Mouse (Mus musculus): ENCODE measurements around the gene Kdelr2. TPM values are rescaled to one million over a fixed set of nuclear protein-coding genes. Genes with fewer than 3 reads are reported as not detected.

Kdelr2 gene
- polyA plus RNA-seq, 1 experiment from 2014 or later: 281 TPM

- Histone ChIP-seq H3K9ac (ENCODE audit: low read length) (no peak overlapping the region), H3K9me3 (ENCODE audit: control insufficient read depth, low read length) (no peaks in the 10 kb centered on the region), H3K27ac (replicated peaks; ENCODE audit: low read depth, low read length) (no peak overlapping the region), H3K36me3 (ENCODE audit: control insufficient read depth, insufficient read depth, low read length) (no peaks in the 10 kb centered on the region), H3K27me3 (ENCODE audit: control insufficient read depth, insufficient read depth, low read length) (no peaks in the 10 kb centered on the region), H3K4me1 (ENCODE audit: control insufficient read depth, insufficient read depth, low read length) (no peaks in the 10 kb centered on the region), H3K4me2 (ENCODE audit: low read depth, severe bottlenecking) (no peak overlapping the region), H3K4me3 (ENCODE audit: low read depth, low read length) (no peak overlapping the region)
- DNase-seq (ENCODE audit: low spot score) (peak; percentile 13), ATAC-seq (ENCODE audit: insufficient number of reproducible peaks, low FRiP score, low TSS enrichment, low read depth) (no peak)
- WGBS: 89% methylated on average over 12 of the region's 12 CpGs
Measured at GRCm38 (mm10) chr5:143441753-143442152, 38.1 kb downstream of the Kdelr2 start.

GRCm38 (mm10) chr5:143463671-143464070 is 60.0 kb downstream of the Kdelr2 start:
- H3K4me1 ChIP-seq (ENCODE audit: control insufficient read depth, insufficient read depth, low read length): peaks cover 2% of the 10 kb centered on the region; the same call in 1 of the 2 replicates
- H3K9ac ChIP-seq (ENCODE audit: low read length): peak overlapping the region; percentile 67
- peak overlapping the region; percentile 70 for H3K4me3 ChIP-seq (ENCODE audit: low read depth, low read length)
- no peaks in the 10 kb centered on the region for H3K27me3 ChIP-seq (ENCODE audit: control insufficient read depth, insufficient read depth, low read length)
- ATAC-seq (ENCODE audit: insufficient number of reproducible peaks, low FRiP score, low TSS enrichment, low read depth) (no peak), DNase-seq (ENCODE audit: low spot score) (no peak)
- peak overlapping the region; percentile 91 for H3K4me2 ChIP-seq (ENCODE audit: low read depth, severe bottlenecking)
- no peaks in the 10 kb centered on the region for H3K9me3 ChIP-seq (ENCODE audit: control insufficient read depth, low read length)
- no peaks in the 10 kb centered on the region for H3K36me3 ChIP-seq (ENCODE audit: control insufficient read depth, insufficient read depth, low read length)
- WGBS: 73% methylated on average over 11 of the region's 11 CpGs
- H3K27ac ChIP-seq (replicated peaks; ENCODE audit: low read depth, low read length): no peak overlapping the region

- peak within 1 kb of the TSS; percentile 70 for H3K4me3 ChIP-seq (ENCODE audit: low read depth, low read length)
- peak within 1 kb of the TSS; percentile 91 for H3K4me2 ChIP-seq (ENCODE audit: low read depth, severe bottlenecking)
- no peaks in the 10 kb centered on the region for H3K27me3 ChIP-seq (ENCODE audit: control insufficient read depth, insufficient read depth, low read length)
- ATAC-seq (ENCODE audit: insufficient number of reproducible peaks, low FRiP score, low TSS enrichment, low read depth) (peak; percentile 90), DNase-seq (ENCODE audit: low spot score) (peak; percentile 87)
- no peaks in the 10 kb centered on the region for H3K9me3 ChIP-seq (ENCODE audit: control insufficient read depth, low read length)
- WGBS: under 1% methylated on average over 43 of the region's 43 CpGs
- no peak within 1 kb of the TSS for H3K27ac ChIP-seq (replicated peaks; ENCODE audit: low read depth, low read length)
- H3K4me1 ChIP-seq (ENCODE audit: control insufficient read depth, insufficient read depth, low read length): peaks cover 2% of the 10 kb centered on the region; the same call in 1 of the 2 replicates
- peak within 1 kb of the TSS; percentile 67 for H3K9ac ChIP-seq (ENCODE audit: low read length)
- no peaks in the 10 kb centered on the region for H3K36me3 ChIP-seq (ENCODE audit: control insufficient read depth, insufficient read depth, low read length)
Measured at GRCm38 (mm10) chr5:143464100-143464756, 60.6 kb downstream of the Kdelr2 start, which contains the start of gene Daglb. TSS of gene Daglb (plus strand) at chr5:143464584.

DNA sequence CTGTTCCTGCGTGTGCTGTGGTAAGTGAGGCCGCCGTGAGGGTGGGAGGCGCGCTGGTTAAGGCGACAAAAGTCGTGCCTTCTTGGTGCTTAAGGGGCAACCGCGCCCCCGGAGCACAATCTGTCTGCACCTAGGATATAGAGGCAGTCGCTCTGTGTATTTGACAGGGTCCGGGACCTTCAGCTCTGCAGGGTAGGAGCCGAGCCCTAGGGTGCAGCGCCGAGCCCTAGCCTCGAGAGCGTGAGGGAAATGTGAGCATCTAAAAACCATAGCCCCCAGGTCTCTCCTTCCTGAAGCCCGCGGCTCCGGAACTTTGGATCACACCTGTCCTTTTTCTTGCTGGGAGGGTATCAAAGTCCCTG is 61.1 kb downstream of the Kdelr2 start:
- DNase-seq (ENCODE audit: low spot score) (no peak), ATAC-seq (ENCODE audit: insufficient number of reproducible peaks, low FRiP score, low TSS enrichment, low read depth) (peak; percentile 63; the same call in 1 of the 2 replicates)
- H3K4me2 ChIP-seq (ENCODE audit: low read depth, severe bottlenecking): peak overlapping the region; percentile 91
- H3K4me1 ChIP-seq (ENCODE audit: control insufficient read depth, insufficient read depth, low read length): peaks cover 2% of the 10 kb centered on the region; the same call in 1 of the 2 replicates
- H3K4me3 ChIP-seq (ENCODE audit: low read depth, low read length): peak overlapping the region; percentile 70
- H3K9ac ChIP-seq (ENCODE audit: low read length): peak overlapping the region; percentile 67
- no peaks in the 10 kb centered on the region for H3K9me3 ChIP-seq (ENCODE audit: control insufficient read depth, low read length)
- no peak overlapping the region for H3K27ac ChIP-seq (replicated peaks; ENCODE audit: low read depth, low read length)
- no peaks in the 10 kb centered on the region for H3K27me3 ChIP-seq (ENCODE audit: control insufficient read depth, insufficient read depth, low read length)
- no peaks in the 10 kb centered on the region for H3K36me3 ChIP-seq (ENCODE audit: control insufficient read depth, insufficient read depth, low read length)
- WGBS: under 1% methylated on average over 20 of the region's 20 CpGs

- Histone ChIP-seq H3K4me1 (ENCODE audit: control insufficient read depth, insufficient read depth, low read length) (peaks cover 2% of the 10 kb centered on the region; the same call in 1 of the 2 replicates), H3K4me3 (ENCODE audit: low read depth, low read length) (peak overlapping the region; percentile 70), H3K4me2 (ENCODE audit: low read depth, severe bottlenecking) (peak overlapping the region; percentile 91), H3K36me3 (ENCODE audit: control insufficient read depth, insufficient read depth, low read length) (no peaks in the 10 kb centered on the region), H3K27me3 (ENCODE audit: control insufficient read depth, insufficient read depth, low read length) (no peaks in the 10 kb centered on the region), H3K9me3 (ENCODE audit: control insufficient read depth, low read length) (no peaks in the 10 kb centered on the region), H3K27ac (replicated peaks; ENCODE audit: low read depth, low read length) (no peak overlapping the region), H3K9ac (ENCODE audit: low read length) (peak overlapping the region; percentile 67)
- WGBS: 38% methylated on average over 23 of the region's 23 CpGs
- ATAC-seq (ENCODE audit: insufficient number of reproducible peaks, low FRiP score, low TSS enrichment, low read depth) (no peak), DNase-seq (ENCODE audit: low spot score) (no peak)
Measured at GRCm38 (mm10) chr5:143465156-143466085, 61.8 kb downstream of the Kdelr2 start.

- no peak overlapping the region for H3K27ac ChIP-seq (replicated peaks; ENCODE audit: low read depth, low read length)
- H3K27me3 ChIP-seq (ENCODE audit: control insufficient read depth, insufficient read depth, low read length): no peaks in the 10 kb centered on the region
- H3K9ac ChIP-seq (ENCODE audit: low read length): no peak overlapping the region
- ATAC-seq (ENCODE audit: insufficient number of reproducible peaks, low FRiP score, low TSS enrichment, low read depth) (no peak), DNase-seq (ENCODE audit: low spot score) (no peak)
- H3K4me2 ChIP-seq (ENCODE audit: low read depth, severe bottlenecking): no peak overlapping the region
- H3K4me3 ChIP-seq (ENCODE audit: low read depth, low read length): no peak overlapping the region
- peaks cover 2% of the 10 kb centered on the region; the same call in 1 of the 2 replicates for H3K4me1 ChIP-seq (ENCODE audit: control insufficient read depth, insufficient read depth, low read length)
- no peaks in the 10 kb centered on the region for H3K9me3 ChIP-seq (ENCODE audit: control insufficient read depth, low read length)
- no peaks in the 10 kb centered on the region for H3K36me3 ChIP-seq (ENCODE audit: control insufficient read depth, insufficient read depth, low read length)
- 91% methylated on average over 23 of the region's 23 CpGs for WGBS
Measured at GRCm38 (mm10) chr5:143466891-143467669, 63.4 kb downstream of the Kdelr2 start.

DNA sequence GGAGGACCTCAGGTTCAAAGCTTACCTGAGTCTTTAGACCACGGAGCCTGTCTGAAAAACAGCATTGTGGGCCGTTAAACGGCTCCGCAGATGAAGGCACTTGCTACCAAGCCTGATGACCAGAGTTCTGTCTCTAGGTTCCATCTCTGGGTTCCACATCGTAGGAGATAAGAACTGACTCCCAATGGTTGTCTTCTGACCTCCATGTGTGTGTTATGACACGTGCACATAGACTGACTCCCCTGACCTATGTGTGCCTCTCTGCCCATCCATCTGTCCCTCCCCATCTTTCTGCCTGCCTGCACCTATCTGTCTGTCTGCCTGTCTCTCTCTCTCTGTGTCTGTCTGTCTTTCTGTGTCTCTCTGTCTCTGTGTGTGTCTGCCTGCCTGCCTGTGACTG is 64.3 kb downstream of the Kdelr2 start:
- Histone ChIP-seq H3K9me3 (ENCODE audit: control insufficient read depth, low read length) (no peaks in the 10 kb centered on the region), H3K27ac (replicated peaks; ENCODE audit: low read depth, low read length) (no peak overlapping the region), H3K36me3 (ENCODE audit: control insufficient read depth, insufficient read depth, low read length) (peaks cover 1% of the 10 kb centered on the region; the same call in 1 of the 2 replicates), H3K9ac (ENCODE audit: low read length) (no peak overlapping the region), H3K4me3 (ENCODE audit: low read depth, low read length) (no peak overlapping the region), H3K4me1 (ENCODE audit: control insufficient read depth, insufficient read depth, low read length) (peaks cover 2% of the 10 kb centered on the region; the same call in 1 of the 2 replicates), H3K4me2 (ENCODE audit: low read depth, severe bottlenecking) (no peak overlapping the region), H3K27me3 (ENCODE audit: control insufficient read depth, insufficient read depth, low read length) (no peaks in the 10 kb centered on the region)
- DNase-seq (ENCODE audit: low spot score) (no peak), ATAC-seq (ENCODE audit: insufficient number of reproducible peaks, low FRiP score, low TSS enrichment, low read depth) (no peak)
- WGBS: 88% methylated on average over 6 of the region's 6 CpGs

GRCm38 (mm10) chr5:143469628-143470027 is 66.0 kb downstream of the Kdelr2 start:
- H3K27me3 ChIP-seq (ENCODE audit: control insufficient read depth, insufficient read depth, low read length): no peaks in the 10 kb centered on the region
- H3K27ac ChIP-seq (replicated peaks; ENCODE audit: low read depth, low read length): no peak overlapping the region
- no peak overlapping the region for H3K4me3 ChIP-seq (ENCODE audit: low read depth, low read length)
- no peak overlapping the region for H3K4me2 ChIP-seq (ENCODE audit: low read depth, severe bottlenecking)
- no peak overlapping the region for H3K9ac ChIP-seq (ENCODE audit: low read length)
- H3K4me1 ChIP-seq (ENCODE audit: control insufficient read depth, insufficient read depth, low read length): peaks cover 2% of the 10 kb centered on the region; the same call in 1 of the 2 replicates
- no peaks in the 10 kb centered on the region for H3K9me3 ChIP-seq (ENCODE audit: control insufficient read depth, low read length)
- 93% methylated on average over 8 of the region's 8 CpGs for WGBS
- no peak for ATAC-seq (ENCODE audit: insufficient number of reproducible peaks, low FRiP score, low TSS enrichment, low read depth)
- no peak for DNase-seq (ENCODE audit: low spot score)
- peaks cover 2% of the 10 kb centered on the region; the same call in 1 of the 2 replicates for H3K36me3 ChIP-seq (ENCODE audit: control insufficient read depth, insufficient read depth, low read length)
